Mouse (Mus musculus) heart, adult 2 months (tissue): ENCODE data around the gene Dpagt1. TPM values are rescaled to one million over a fixed set of nuclear protein-coding genes. Genes with fewer than 3 reads are reported as not detected.
A peak's percentile ranks its signal among the peaks of the same experiment; 100 is the strongest.
"Not testable (repeated sequence)": the region's sequence is repeated elsewhere in the genome, so short reads cannot be mapped to it uniquely, and the experiment has no call there.

ENCODE experiments used
- DNase-seq, 2 experiments: peaks; one replicate each; pipeline ENCODE4 v3.0.0; 2021
- H3K27ac ChIP-seq: fragments of 200-600 bp; 2 replicates; pipeline ENCODE4 v1.8.1; 2022
- H3K27me3 ChIP-seq: fragments of 200-500 bp; 2 replicates; pipeline ENCODE4 v1.6.1; 2012; ENCODE audit warnings: mild to moderate bottlenecking, low read length, inconsistent platforms, mixed read lengths; ENCODE audit not compliant: control insufficient read depth, insufficient read depth
- H3K36me3 ChIP-seq: fragments of 200-500 bp; 2 replicates; pipeline ENCODE4 v1.6.1; 2012; ENCODE audit warnings: low read length, inconsistent platforms; ENCODE audit not compliant: control insufficient read depth, insufficient read depth
- H3K4me1 ChIP-seq: fragments of 200-500 bp; 2 replicates; pipeline ENCODE4 v1.6.1; 2011; ENCODE audit warnings: low read length; ENCODE audit not compliant: control insufficient read depth, insufficient read depth
- H3K4me3 ChIP-seq: fragments of 200-600 bp; 2 replicates; pipeline ENCODE4 v1.8.1; 2022
- H3K79me2 ChIP-seq: fragments of 200-500 bp; replicated peaks from 2 replicates; pipeline ENCODE4 v1.6.1; 2012; ENCODE audit warnings: mild to moderate bottlenecking, inconsistent platforms, low read length, moderate library complexity, mixed read lengths; ENCODE audit not compliant: control insufficient read depth, insufficient read depth
- H3K9ac ChIP-seq: fragments of 200-500 bp; 2 replicates; pipeline ENCODE4 v1.6.1; 2012; ENCODE audit warnings: low read depth, mild to moderate bottlenecking, control low read depth, inconsistent platforms, low read length, mixed read lengths
- CTCF ChIP-seq: fragments of 200-600 bp; IDR thresholded peaks from 2 replicates; pipeline ENCODE4 v1.8.1; 2022; ENCODE audit warnings: antibody characterized with exemption, mild to moderate bottlenecking, moderate library complexity
- EP300 ChIP-seq: fragments of 200-500 bp; IDR thresholded peaks from 2 replicates; pipeline ENCODE4 v1.6.1; 2011; ENCODE audit warnings: low read depth, low read length, control low read depth; ENCODE audit not compliant: insufficient read depth
- POLR2A ChIP-seq: fragments of 200-500 bp; IDR thresholded peaks from 2 replicates; pipeline ENCODE4 v1.6.1; 2011; ENCODE audit warnings: mild to moderate bottlenecking, low read depth, low read length, control low read depth; ENCODE audit not compliant: insufficient read depth
- WGBS: fragments of 180-500 bp; shearing (Covaris S2); methylation state at CpG from one replicate; pipeline ENCODE4 v1.1.7; 2018; 5-methylcytosine and 5-hydroxymethylcytosine counted together
- intact Hi-C: fragments of 180-260 bp; cut with DNase I; formaldehyde crosslinking; loops from one replicate; pipeline ENCODE4 v1.15.1; 2025
- microRNA-seq, 2 experiments: library from miRNA; unstranded; fragments of <30 nt; microRNA quantifications; one replicate each; pipeline ENCODE4 v1.2.0; 2021
- polyA plus RNA-seq: library from polyadenylated mRNA; depleted of rRNA; stranded (reverse); fragments of >200 nt; gene quantifications from 2 replicates; pipeline ENCODE4 v1.2.3, GENCODE M21; 2012; rRNA removed
- total RNA-seq, 2 experiments: library from RNA; stranded (reverse); gene quantifications; 2 replicates each; pipeline ENCODE4 v1.2.3; 2021

Gene Dpagt1
- total and polyA plus RNA-seq, 3 experiments = 18.9 to 34.3 (median 20.6) TPM

- Histone ChIP-seq H3K79me2 (no peaks in the 10 kb centered on the region), H3K4me1 (no peaks in the 10 kb centered on the region), H3K36me3 (no peaks in the 10 kb centered on the region), H3K9ac (no peak overlapping the region), H3K27me3 (no peaks in the 10 kb centered on the region), H3K4me3 (no peak overlapping the region), H3K27ac (no peak overlapping the region)
- DNase-seq = no peak
- TF ChIP-seq CTCF = no peak
- no peak for TF ChIP-seq POLR2A
- no peak for TF ChIP-seq EP300
- intact Hi-C loops = no loop called here
Observed at GRCm38 (mm10) chr9:44373386-44373785, 47.6 kb downstream of the Dpagt1 start.

- Histone ChIP-seq H3K27me3 (no peaks in the 10 kb centered on the region), H3K36me3 (no peaks in the 10 kb centered on the region), H3K27ac (no peak overlapping the region), H3K9ac (no peak overlapping the region), H3K4me1 (peaks cover 2% of the 10 kb centered on the region), H3K4me3 (no peak overlapping the region), H3K79me2 (no peaks in the 10 kb centered on the region)
- no peak for TF ChIP-seq POLR2A
- no peak for TF ChIP-seq CTCF
- TF ChIP-seq EP300 = no peak
- DNase-seq = no peak
- intact Hi-C loops = no loop called here
- WGBS = 74% methylated on average over 6 of the region's 6 CpGs
Observed at GRCm38 (mm10) chr9:44376141-44376540, 50.3 kb downstream of the Dpagt1 start.

- H3K4me1 ChIP-seq, H3K27ac ChIP-seq, intact Hi-C loops, H3K27me3 ChIP-seq, H3K4me3 ChIP-seq, DNase-seq, H3K36me3 ChIP-seq, H3K79me2 ChIP-seq, H3K9ac ChIP-seq: not testable (repeated sequence)
- WGBS = 67% methylated on average over 2 of the region's 2 CpGs
Observed at GRCm38 (mm10) chr9:44377335-44377734, 51.5 kb downstream of the Dpagt1 start.

- Histone ChIP-seq H3K4me3 (peak overlapping the region; percentile 80; the same call in 1 of the 2 replicates), H3K36me3 (no peaks in the 10 kb centered on the region), H3K4me1 (peaks cover 2% of the 10 kb centered on the region), H3K9ac (no peak overlapping the region), H3K27ac (no peak overlapping the region; the same call in 1 of the 2 replicates), H3K27me3 (no peaks in the 10 kb centered on the region), H3K79me2 (no peaks in the 10 kb centered on the region)
- TF ChIP-seq POLR2A (no peak), CTCF (no peak), EP300 (no peak)
- intact Hi-C loops = no loop called here
- WGBS = 68% methylated on average over 5 of the region's 5 CpGs
- no peak for DNase-seq
Observed at GRCm38 (mm10) chr9:44378153-44378730, 52.4 kb downstream of the Dpagt1 start.

- Histone ChIP-seq H3K79me2 (no peaks in the 10 kb centered on the region), H3K4me1 (peaks cover 2% of the 10 kb centered on the region), H3K27me3 (no peaks in the 10 kb centered on the region), H3K27ac (peak within 1 kb of the TSS; percentile 91), H3K4me3 (peak within 1 kb of the TSS; percentile 80), H3K36me3 (no peaks in the 10 kb centered on the region), H3K9ac (peak within 1 kb of the TSS; percentile 79)
- intact Hi-C loops = no loop called here
- under 1% methylated on average over 83 of the region's 83 CpGs for WGBS
- DNase-seq = peak; percentile 99 to 100
- TF ChIP-seq EP300 (peak; percentile 54; the same call in 1 of the 2 replicates), POLR2A (peak; percentile 86), CTCF (peak; percentile 69)
Observed at GRCm38 (mm10) chr9:44379054-44379834, 53.4 kb downstream of the Dpagt1 start, which contains the start of gene Hyou1. TSS of gene Hyou1 (plus strand) at chr9:44379490.

GRCm38 (mm10) chr9:44379862-44380261, 54.0 kb downstream of the Dpagt1 start:
- no peak for TF ChIP-seq POLR2A
- no peak for TF ChIP-seq CTCF
- TF ChIP-seq EP300 = no peak
- 5% methylated on average over 15 of the region's 15 CpGs for whole genome bisulfite sequencing
- Histone ChIP-seq H3K27ac (peak overlapping the region; percentile 89), H3K4me3 (peak overlapping the region; percentile 80), H3K36me3 (no peaks in the 10 kb centered on the region), H3K27me3 (no peaks in the 10 kb centered on the region), H3K79me2 (no peaks in the 10 kb centered on the region), H3K4me1 (peaks cover 2% of the 10 kb centered on the region), H3K9ac (peak overlapping the region; percentile 79)
- DNase-seq = no peak
- intact Hi-C loops = loop anchor here (10.0 kb wide), 1 partner anchor 395 kb away; no protein-coding TSS in a partner anchor

Small RNAs within 50 kb of the gene (microRNA-seq; reads per million reads assigned to microRNA genes)
- 0 reads per million in 2 experiments for gene Gm44335

Other genes with a start within 250 kb of the Dpagt1 start
- under 1 TPM in 1 of 2 experiments, not detected in 1; 0.05 TPM for gene Mfrp, start 224.3 kb upstream of the Dpagt1 start, total RNA-seq
- 0.04 and 0.12 TPM in 2 replicates for gene Mfrp, start 224.3 kb upstream of the Dpagt1 start, polyA plus RNA-seq
- 1 to 10 TPM; 4.8 to 7.6 TPM for gene C1qtnf5, start 218.8 kb upstream of the Dpagt1 start, total RNA-seq
- gene C1qtnf5, start 218.8 kb upstream of the Dpagt1 start, polyA plus RNA-seq = 9.4 and 13.8 TPM in 2 replicates
- under 1 TPM; 0.21 to 0.23 TPM for gene Gm49380, start 212.5 kb upstream of the Dpagt1 start, total RNA-seq
- not detected in 2 replicates for gene Gm49380, start 212.5 kb upstream of the Dpagt1 start, polyA plus RNA-seq
- gene Rnf26, start 212.5 kb upstream of the Dpagt1 start, total RNA-seq = 1 to 10 TPM; 6.5 to 6.7 TPM
- gene Rnf26, start 212.5 kb upstream of the Dpagt1 start, polyA plus RNA-seq = 7.3 and 10.4 TPM in 2 replicates
- 10 to 100 TPM; 31.6 to 32.5 TPM for gene Mcam, start 191.6 kb upstream of the Dpagt1 start, total RNA-seq
- 49.8 and 70.9 TPM in 2 replicates for gene Mcam, start 191.6 kb upstream of the Dpagt1 start, polyA plus RNA-seq
- gene Cbl, start 92.0 kb upstream of the Dpagt1 start, total RNA-seq = 10 to 100 TPM; 17.8 to 18.7 TPM
- gene Cbl, start 92.0 kb upstream of the Dpagt1 start, polyA plus RNA-seq = 5.0 and 11.8 TPM in 2 replicates
- gene Ccdc153, start 85.3 kb upstream of the Dpagt1 start, total RNA-seq = not detected
- 1.6 TPM in 1 of 2 replicates, not detected in the other for gene Ccdc153, start 85.3 kb upstream of the Dpagt1 start, polyA plus RNA-seq
- 1 to 10 TPM; 3.4 to 4.2 TPM for gene Pdzd3, start 74.5 kb upstream of the Dpagt1 start, total RNA-seq
- gene Pdzd3, start 74.5 kb upstream of the Dpagt1 start, polyA plus RNA-seq = 1.7 and 3.3 TPM in 2 replicates
- 10 to 100 TPM; 20.3 to 21.7 TPM for gene Nlrx1, start 57.4 kb upstream of the Dpagt1 start, total RNA-seq
- 16.1 and 19.0 TPM in 2 replicates for gene Nlrx1, start 57.4 kb upstream of the Dpagt1 start, polyA plus RNA-seq
- gene Abcg4, start 37.4 kb upstream of the Dpagt1 start, total RNA-seq = under 1 TPM; 0.42 to 0.75 TPM
- gene Abcg4, start 37.4 kb upstream of the Dpagt1 start, polyA plus RNA-seq = 1.9 and 2.1 TPM in 2 replicates
- gene Hinfp, start 20.3 kb upstream of the Dpagt1 start, total RNA-seq = 10 to 100 TPM in 1 of 2 experiments, 1 to 10 TPM in 1; 6.9 to 10.2 TPM
- 12.6 and 16.0 TPM in 2 replicates for gene Hinfp, start 20.3 kb upstream of the Dpagt1 start, polyA plus RNA-seq
- gene C2cd2l, start 5.7 kb upstream of the Dpagt1 start, total RNA-seq = 10 to 100 TPM; 14.4 to 15.7 TPM
- gene C2cd2l, start 5.7 kb upstream of the Dpagt1 start, polyA plus RNA-seq = 20.4 and 29.9 TPM in 2 replicates
- 10 to 100 TPM; 12.8 TPM for gene H2afx, start 8.7 kb downstream of the Dpagt1 start, total RNA-seq
- 12.7 and 14.2 TPM in 2 replicates for gene H2afx, start 8.7 kb downstream of the Dpagt1 start, polyA plus RNA-seq
- gene Hmbs, start 18.2 kb downstream of the Dpagt1 start, total RNA-seq = 10 to 100 TPM; 39.8 to 49.3 TPM
- gene Hmbs, start 18.2 kb downstream of the Dpagt1 start, polyA plus RNA-seq = 37.8 and 51.3 TPM in 2 replicates
- gene Vps11, start 35.7 kb downstream of the Dpagt1 start, total RNA-seq = 10 to 100 TPM; 13.9 to 15.3 TPM
- 15.5 and 17.9 TPM in 2 replicates for gene Vps11, start 35.7 kb downstream of the Dpagt1 start, polyA plus RNA-seq
- gene Hyou1, start 53.5 kb downstream of the Dpagt1 start, total RNA-seq = 10 to 100 TPM; 73.9 to 79.6 TPM
- gene Hyou1, start 53.5 kb downstream of the Dpagt1 start, polyA plus RNA-seq = 23.1 and 41.1 TPM in 2 replicates
- 10 to 100 TPM; 20.9 to 24.8 TPM for gene Slc37a4, start 70.8 kb downstream of the Dpagt1 start, total RNA-seq
- gene Slc37a4, start 70.8 kb downstream of the Dpagt1 start, polyA plus RNA-seq = 38.9 and 62.9 TPM in 2 replicates
- 100 to 1,000 TPM; 735 to 889 TPM for gene Rps25, start 81.1 kb downstream of the Dpagt1 start, total RNA-seq
- 162 and 268 TPM in 2 replicates for gene Rps25, start 81.1 kb downstream of the Dpagt1 start, polyA plus RNA-seq
- 10 to 100 TPM; 34.9 to 36.2 TPM for gene Trappc4, start 81.6 kb downstream of the Dpagt1 start, total RNA-seq
- 28.2 and 39.9 TPM in 2 replicates for gene Trappc4, start 81.6 kb downstream of the Dpagt1 start, polyA plus RNA-seq
- 1 to 10 TPM; 5.5 to 5.7 TPM for gene Ccdc84, start 92.5 kb downstream of the Dpagt1 start, total RNA-seq
- 10.5 and 18.1 TPM in 2 replicates for gene Ccdc84, start 92.5 kb downstream of the Dpagt1 start, polyA plus RNA-seq
- not detected for gene Foxr1, start 115.1 kb downstream of the Dpagt1 start, total RNA-seq
- gene Foxr1, start 115.1 kb downstream of the Dpagt1 start, polyA plus RNA-seq = not detected in 2 replicates
- gene Upk2, start 129.0 kb downstream of the Dpagt1 start, total RNA-seq = not detected
- gene Upk2, start 129.0 kb downstream of the Dpagt1 start, polyA plus RNA-seq = 0.47 and 0.53 TPM in 2 replicates
- gene Bcl9l, start 156.8 kb downstream of the Dpagt1 start, total RNA-seq = 10 to 100 TPM; 44.5 to 58.7 TPM
- 15.3 and 21.5 TPM in 2 replicates for gene Bcl9l, start 156.8 kb downstream of the Dpagt1 start, polyA plus RNA-seq
- under 1 TPM; 0.41 to 0.42 TPM for gene Cxcr5, start 235.9 kb downstream of the Dpagt1 start, total RNA-seq
- gene Cxcr5, start 235.9 kb downstream of the Dpagt1 start, polyA plus RNA-seq = 0.59 and 1.7 TPM in 2 replicates